Mouse (Mus musculus) WW6 (cell line): ENCODE results near the gene Matn1.

Source experiments
- DNase-seq: peaks from one replicate; pipeline ENCODE4 v3.0.0-alpha.2; 2013; ENCODE audit warnings: low read depth, low spot score

The Matn1 gene

GRCm38 (mm10) chr4:130984416-130985182 is 40.4 kb downstream of the Matn1 start:
- no peak for DNase-seq

GRCm38 (mm10) chr4:130987046-130987445 is 42.9 kb downstream of the Matn1 start:
- no peak for DNase-seq

DNA sequence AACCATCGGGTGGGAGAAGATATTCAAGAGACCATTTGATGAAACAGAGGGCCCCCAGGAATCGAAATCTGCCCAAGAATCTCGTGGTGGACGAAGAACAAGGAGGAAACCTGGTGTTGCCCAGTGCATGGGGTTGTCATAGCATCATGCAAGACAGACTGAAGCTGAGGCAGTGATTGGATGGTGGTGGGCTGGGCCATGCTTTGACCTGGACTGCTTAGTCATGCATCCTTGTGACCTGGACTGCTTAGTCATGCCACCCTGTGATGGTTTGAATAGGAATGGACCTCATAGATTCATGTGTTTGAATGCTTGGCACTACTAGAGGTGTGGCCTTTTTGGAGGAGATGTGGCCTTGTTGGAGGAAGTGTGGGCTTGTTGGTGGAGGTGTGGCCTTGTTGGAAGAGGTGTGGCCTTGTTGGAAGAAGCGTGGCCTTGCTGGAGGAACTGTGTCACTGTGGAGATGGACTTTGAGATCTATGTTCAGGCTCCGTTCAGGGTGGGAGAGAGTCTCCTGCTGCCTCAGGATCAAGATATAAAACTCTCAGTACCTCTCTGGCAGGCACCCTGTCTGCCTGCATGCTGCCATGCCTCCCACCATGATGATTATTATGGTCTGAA is 44.1 kb downstream of the Matn1 start:
- DNase-seq, result no peak

GRCm38 (mm10) chr4:130989146-130989545 is 45.0 kb downstream of the Matn1 start:
- no peak for DNase-seq

- no peak for DNase-seq
Measured at GRCm38 (mm10) chr4:130990966-130991365, 46.8 kb downstream of the Matn1 start.

- no peak for DNase-seq
Measured at GRCm38 (mm10) chr4:130994556-130994955, 50.4 kb downstream of the Matn1 start.

GRCm38 (mm10) chr4:130999744-131000527 is 55.8 kb downstream of the Matn1 start:
- DNase-seq, result no peak

GRCm38 (mm10) chr4:131000614-131001178 is 56.5 kb downstream of the Matn1 start:
- no peak for DNase-seq
